Mouse (Mus musculus): ENCODE results near the gene Vgll4.
"Not testable (repeated sequence)": the region's sequence is repeated elsewhere in the genome, so short reads cannot be mapped to it uniquely, and the experiment has no call there.

Vgll4 gene

DNA sequence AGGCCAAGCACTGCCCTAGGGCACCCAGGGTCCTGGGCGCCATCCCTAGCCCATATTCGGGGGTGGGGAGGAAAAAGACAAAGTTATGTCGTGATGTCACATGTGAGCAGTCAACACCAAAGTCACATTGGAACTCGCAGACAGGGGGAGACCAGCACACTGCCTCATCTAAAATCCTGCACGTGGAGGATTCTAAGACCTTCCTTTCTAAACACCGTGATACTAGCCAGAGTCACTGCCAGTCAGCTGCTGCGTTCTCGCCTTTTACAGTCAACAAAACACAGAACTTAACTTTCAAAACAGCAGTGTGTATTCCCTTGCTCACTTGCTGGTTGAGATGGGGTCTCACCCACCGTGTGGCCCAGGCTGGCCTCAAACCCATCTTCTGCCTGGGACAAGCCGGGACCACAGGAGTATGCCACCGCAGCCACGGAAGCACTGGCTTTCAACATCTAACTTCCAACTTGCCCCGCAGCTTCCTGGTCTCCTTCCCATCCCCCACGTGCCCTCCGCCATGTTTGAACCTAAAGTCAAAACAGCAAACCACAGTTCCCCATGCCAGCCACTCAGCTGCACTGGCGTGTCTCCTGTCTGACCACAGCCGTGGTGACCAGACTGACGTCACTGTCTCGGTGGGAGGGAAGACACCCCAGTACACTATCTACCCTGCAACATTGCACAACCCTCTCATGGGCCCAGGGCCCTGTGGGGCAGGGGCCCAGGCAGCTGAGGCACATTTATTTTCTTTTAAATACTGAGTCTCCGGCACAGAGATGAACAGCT, 76.2 kb downstream of the Vgll4 start:
- DNase-seq (ENCODE audit: low spot score): peak; percentile 50

- DNase-seq (ENCODE audit: low spot score): no peak
These were observed 77.4 kb downstream of the Vgll4 start for GRCm38 (mm10) chr6:114892363-114892762.

DNA sequence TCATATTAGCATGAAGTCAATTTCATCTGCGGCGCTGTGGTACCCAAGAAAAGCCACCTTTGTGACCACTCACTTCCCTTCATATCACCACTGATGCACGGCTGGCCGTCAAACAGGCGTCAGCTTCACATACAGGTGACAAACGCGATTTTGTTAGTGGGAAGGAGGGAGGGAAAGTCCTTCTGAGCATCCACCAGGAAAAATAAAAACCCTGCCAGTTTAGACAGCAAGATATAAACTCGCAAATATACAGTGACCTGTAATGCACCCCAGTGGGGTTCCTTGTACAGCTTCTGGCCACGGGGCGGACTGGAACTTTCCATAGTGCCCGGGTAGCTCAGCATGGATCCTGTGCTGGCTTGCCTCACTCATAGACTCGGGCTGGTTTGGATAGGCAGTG, 78.0 kb downstream of the Vgll4 start:
- DNase-seq (ENCODE audit: low spot score): no peak

- no peak for DNase-seq (ENCODE audit: low spot score)
These were observed 78.5 kb downstream of the Vgll4 start for GRCm38 (mm10) chr6:114891272-114891671.

GRCm38 (mm10) chr6:114890411-114891115, 79.2 kb downstream of the Vgll4 start:
- DNase-seq (ENCODE audit: low spot score): no peak

GRCm38 (mm10) chr6:114889971-114890370, 79.8 kb downstream of the Vgll4 start:
- not testable (repeated sequence) for DNase-seq (ENCODE audit: low spot score)

DNA sequence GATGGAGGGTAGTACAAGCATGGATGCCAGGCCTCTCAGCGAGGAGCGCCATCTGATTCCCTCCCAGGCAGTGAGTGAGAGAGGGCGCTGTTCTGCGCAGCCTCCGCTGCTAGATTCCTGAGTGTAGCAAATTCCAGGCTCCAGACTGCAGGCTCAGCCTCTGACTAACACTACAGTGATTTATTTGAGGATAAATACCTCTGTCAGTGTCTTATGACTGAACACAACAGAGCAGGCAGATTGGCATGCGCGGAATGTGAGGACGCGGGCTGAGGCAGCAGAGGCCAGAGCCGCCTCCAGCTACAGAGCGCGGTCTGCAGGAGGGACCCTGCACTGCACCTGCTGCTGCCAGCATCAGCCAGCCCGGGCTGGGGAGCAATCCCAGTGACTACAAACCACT, 80.9 kb downstream of the Vgll4 start:
- DNase-seq (ENCODE audit: low spot score): no peak

GRCm38 (mm10) chr6:114886504-114887361, 83.1 kb downstream of the Vgll4 start:
- no peak for DNase-seq (ENCODE audit: low spot score)

GRCm38 (mm10) chr6:114886012-114886411, 83.8 kb downstream of the Vgll4 start:
- DNase-seq (ENCODE audit: low spot score): no peak

- no peak for DNase-seq (ENCODE audit: low spot score)
These were observed 84.7 kb downstream of the Vgll4 start for GRCm38 (mm10) chr6:114885129-114885528.

DNA sequence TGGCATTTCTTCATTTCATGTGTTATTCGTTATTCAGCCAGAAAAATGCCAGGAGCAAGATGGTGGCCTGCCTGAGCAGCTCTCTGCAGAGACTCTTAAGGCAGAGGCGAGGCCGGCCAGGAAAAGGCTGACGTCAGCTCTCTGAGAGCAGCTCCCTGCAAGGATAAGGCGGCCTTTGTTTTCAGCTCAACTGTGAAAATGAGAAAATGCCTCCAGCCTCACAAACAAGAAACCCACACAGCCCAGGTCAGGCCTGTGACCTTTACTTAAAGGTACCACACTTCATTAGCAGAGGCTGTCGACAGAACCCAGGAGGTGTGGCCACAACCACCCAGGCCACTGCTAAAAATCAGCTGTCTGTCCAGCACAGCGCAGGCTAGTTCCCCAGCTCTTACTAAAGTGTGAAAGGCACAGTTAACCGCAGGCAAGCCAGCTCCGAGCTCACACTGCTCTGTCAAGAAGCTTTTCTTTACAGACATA, 86.5 kb downstream of the Vgll4 start:
- DNase-seq (ENCODE audit: low spot score): no peak

GRCm38 (mm10) chr6:114882675-114883074, 87.1 kb downstream of the Vgll4 start:
- no peak for DNase-seq (ENCODE audit: low spot score)

- DNase-seq (ENCODE audit: low spot score): no peak
These were observed 87.6 kb downstream of the Vgll4 start for GRCm38 (mm10) chr6:114882212-114882611.

DNA sequence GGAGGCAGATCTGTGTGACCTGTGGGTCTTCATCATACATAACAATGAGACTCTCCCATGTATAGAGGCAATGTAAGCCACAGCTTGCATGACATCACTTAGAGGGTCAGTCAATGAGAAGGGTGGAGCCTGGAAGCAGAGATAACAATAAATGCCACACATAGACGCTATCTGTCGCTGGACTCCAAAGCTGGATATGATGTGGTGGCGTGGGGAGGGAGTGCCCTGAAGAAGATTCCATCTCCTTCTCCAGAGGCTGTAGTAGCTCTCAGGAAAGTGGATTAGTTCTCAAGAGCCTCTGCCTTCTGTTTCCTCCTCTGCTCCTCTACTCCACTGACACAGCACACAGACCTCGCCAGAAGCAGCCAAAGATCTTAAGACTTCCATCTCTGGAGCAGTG, 89.0 kb downstream of the Vgll4 start:
- DNase-seq (ENCODE audit: low spot score): no peak

DNA sequence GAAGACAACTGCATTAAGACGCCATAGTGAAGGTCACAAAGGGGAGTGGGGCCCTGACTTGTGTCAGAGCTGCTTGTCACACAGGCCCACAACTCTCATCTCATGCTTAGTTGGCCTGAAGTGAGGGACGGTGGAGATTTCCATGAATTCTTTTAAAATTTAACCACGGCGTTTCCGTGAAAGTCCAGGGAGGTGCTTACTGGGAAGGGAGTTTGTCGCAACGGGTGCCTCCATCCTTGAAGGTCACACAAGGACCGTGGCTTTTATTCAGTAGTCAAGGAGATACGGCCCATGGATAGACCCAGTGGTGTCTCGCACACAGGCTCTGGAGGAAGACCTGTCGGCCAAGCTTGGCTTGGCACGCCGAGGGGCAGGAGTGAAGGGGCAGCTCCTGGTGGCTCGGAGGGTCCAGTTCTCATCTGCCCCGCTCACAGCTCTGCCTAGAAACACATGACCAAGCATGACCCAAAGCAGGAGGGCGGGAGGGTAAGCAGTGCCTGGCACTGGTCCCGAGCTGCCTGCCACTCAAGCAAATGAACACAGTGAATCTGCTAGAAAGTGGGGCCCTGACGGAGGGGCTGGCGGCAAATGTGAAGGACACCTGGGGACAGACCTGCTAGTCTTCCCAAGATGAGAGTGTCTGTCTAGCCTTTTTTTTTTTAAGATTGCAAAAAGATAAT, 90.8 kb downstream of the Vgll4 start:
- no peak for DNase-seq (ENCODE audit: low spot score)

DNA sequence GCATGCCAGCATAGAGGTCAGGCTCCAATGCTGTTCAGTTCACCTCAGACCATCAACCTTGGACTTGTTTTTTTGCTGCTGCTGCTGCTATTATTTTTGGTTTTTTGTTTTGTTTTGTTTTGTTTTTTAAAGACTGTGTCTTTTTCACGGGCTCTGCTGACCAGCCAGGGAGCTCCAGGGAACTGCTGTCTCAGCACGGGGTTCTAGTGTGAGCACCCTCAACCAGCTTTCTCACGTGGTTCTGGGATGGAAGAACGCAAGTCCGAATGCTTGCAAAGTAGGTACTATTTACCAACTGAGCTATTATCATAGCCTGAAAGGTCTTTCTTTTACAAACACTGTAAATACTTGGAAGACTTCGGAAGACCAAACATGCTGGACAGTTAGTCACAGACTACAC, 93.2 kb downstream of the Vgll4 start:
- DNase-seq (ENCODE audit: low spot score): no peak

DNA sequence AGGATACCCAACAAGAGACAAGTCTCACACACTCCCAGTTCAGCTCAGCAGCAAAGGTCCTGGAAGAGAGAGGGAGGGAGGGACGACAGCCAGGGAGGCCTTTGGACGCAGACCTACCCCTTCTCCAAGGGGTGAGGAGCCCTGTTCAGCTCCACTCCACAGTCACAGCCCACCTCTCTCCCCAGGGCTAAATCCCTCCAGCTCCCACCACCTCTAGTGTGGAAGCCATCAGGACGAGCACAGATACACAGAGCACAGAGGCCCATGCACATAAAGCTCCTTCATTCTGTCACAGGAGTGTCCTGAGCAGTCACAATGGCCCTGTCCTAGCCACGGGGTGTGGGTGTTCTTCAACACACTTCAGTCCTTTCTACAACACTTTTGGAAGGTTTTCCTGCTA, 93.8 kb downstream of the Vgll4 start:
- DNase-seq (ENCODE audit: low spot score): no peak

GRCm38 (mm10) chr6:114875018-114875558, 94.7 kb downstream of the Vgll4 start:
- DNase-seq (ENCODE audit: low spot score): peak; percentile 68

DNA sequence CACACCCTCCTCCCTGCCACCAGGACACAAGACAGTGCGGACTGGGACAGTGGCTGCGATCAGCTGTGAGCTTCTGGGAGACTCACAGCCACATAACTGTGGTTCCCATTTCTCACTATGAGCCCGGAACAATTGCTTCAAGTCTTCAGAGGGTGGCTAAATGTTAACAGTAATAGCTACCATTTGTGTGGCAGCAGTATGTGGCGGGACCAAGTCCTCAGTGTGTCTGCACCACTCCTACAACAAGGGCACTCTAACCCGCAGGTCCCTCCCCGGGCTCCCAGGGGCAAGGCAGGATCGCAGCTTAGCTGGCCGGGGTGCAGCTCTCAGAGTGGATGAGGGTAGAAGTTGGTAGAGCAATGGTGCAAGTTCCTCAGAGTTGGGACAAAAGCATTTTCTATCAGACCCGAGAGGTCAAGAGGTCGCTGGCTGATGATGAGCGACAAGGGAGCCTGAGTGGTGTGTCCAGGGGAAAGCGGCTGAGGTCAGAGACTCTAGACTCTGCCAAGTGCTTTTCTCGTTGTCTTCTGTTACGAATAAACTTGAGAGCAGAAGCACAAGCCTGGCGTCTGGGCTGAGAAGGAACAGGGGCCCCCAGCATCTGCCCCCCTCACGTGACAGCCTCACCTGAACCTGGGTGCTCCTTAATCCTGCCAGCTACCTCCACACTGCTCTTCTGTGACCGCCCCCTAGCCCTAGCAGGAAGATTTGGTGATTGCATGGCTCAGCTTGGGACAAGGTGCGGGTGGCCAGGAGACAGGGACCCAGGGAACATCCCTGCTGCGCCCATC, 95.5 kb downstream of the Vgll4 start:
- peak; percentile 12 for DNase-seq (ENCODE audit: low spot score)

- DNase-seq (ENCODE audit: low spot score): no peak
These were observed 96.0 kb downstream of the Vgll4 start for GRCm38 (mm10) chr6:114873808-114874137.
